Mouse (Mus musculus): Measurements from ENCODE around the gene Hspa8. TPM values are rescaled to one million over a fixed set of nuclear protein-coding genes. Genes with fewer than 3 reads are reported as not detected.
"Not testable (repeated sequence)": the region's sequence is repeated elsewhere in the genome, so short reads cannot be mapped to it uniquely, and the experiment has no call there.

Gene Hspa8
- 1,000 to 10,000 TPM; 2,045 to 2,355 TPM for total RNA-seq (2021)
- long read RNA-seq, experiment 1, transcript Hspa8-201 (9 exons, 2,394 nt), result major isoform, 1,781 of 1,875 reads
- long read RNA-seq, experiment 1, partial matches to known transcripts, result 65 of 1,875 reads
- long read RNA-seq, experiment 1, other reads (novel, unspliced or antisense), result 29 of 1,875 reads
- long read RNA-seq, experiment 2, transcript Hspa8-201 (9 exons, 2,394 nt), result major isoform, 2,384 of 2,545 reads
- long read RNA-seq, experiment 2, partial matches to known transcripts, result 120 of 2,545 reads
- long read RNA-seq, experiment 2, other reads (novel, unspliced or antisense), result 41 of 2,545 reads

GRCm38 (mm10) chr9:40800675-40801612 lies at the start of gene Hspa8:
Gene Hspa8 (plus strand): TSS chr9:40800984.
- peak; percentile 100 for DNase-seq (ENCODE audit: low spot score in 2 of 2)

- no peak for DNase-seq (ENCODE audit: low spot score in 2 of 2)
Measured at GRCm38 (mm10) chr9:40751749-40752148, 49.0 kb upstream of the Hspa8 start.

- peak; percentile 41 to 63 for DNase-seq (ENCODE audit: low spot score in 2 of 2)
Measured at GRCm38 (mm10) chr9:40756401-40756800, 44.4 kb upstream of the Hspa8 start.

GRCm38 (mm10) chr9:40757105-40757626 lies 43.6 kb upstream of the Hspa8 start:
- DNase-seq (ENCODE audit: low spot score in 2 of 2), result peak; percentile 49 to 53

- DNase-seq (ENCODE audit: low spot score in 2 of 2), result peak; percentile 70 to 84
Measured at GRCm38 (mm10) chr9:40757685-40758270, 43.0 kb upstream of the Hspa8 start.

GRCm38 (mm10) chr9:40762354-40762753 lies 38.4 kb upstream of the Hspa8 start:
- no peak for DNase-seq (ENCODE audit: low spot score in 2 of 2)

- DNase-seq (ENCODE audit: low spot score in 2 of 2), result no peak
Measured at GRCm38 (mm10) chr9:40764887-40765580, 35.8 kb upstream of the Hspa8 start.

- DNase-seq (ENCODE audit: low spot score in 2 of 2), result no peak
Measured at GRCm38 (mm10) chr9:40765581-40765940, 35.2 kb upstream of the Hspa8 start.

- DNase-seq (ENCODE audit: low spot score in 2 of 2), result no peak
Measured at GRCm38 (mm10) chr9:40766058-40766605, 34.7 kb upstream of the Hspa8 start.

GRCm38 (mm10) chr9:40767946-40768345 lies 32.8 kb upstream of the Hspa8 start:
- DNase-seq (ENCODE audit: low spot score in 2 of 2), result no peak

- no peak for DNase-seq (ENCODE audit: low spot score in 2 of 2)
Measured at GRCm38 (mm10) chr9:40772246-40772645, 28.5 kb upstream of the Hspa8 start.

GRCm38 (mm10) chr9:40773142-40773541 lies 27.6 kb upstream of the Hspa8 start:
- not testable (repeated sequence) for DNase-seq (ENCODE audit: low spot score in 2 of 2)

- no peak for DNase-seq (ENCODE audit: low spot score in 2 of 2)
Measured at GRCm38 (mm10) chr9:40773869-40774268, 26.9 kb upstream of the Hspa8 start.

- no peak for DNase-seq (ENCODE audit: low spot score in 2 of 2)
Measured at GRCm38 (mm10) chr9:40776044-40776443, 24.7 kb upstream of the Hspa8 start.

GRCm38 (mm10) chr9:40776459-40777248 lies 24.1 kb upstream of the Hspa8 start:
- no peak for DNase-seq (ENCODE audit: low spot score in 2 of 2)

- no peak for DNase-seq (ENCODE audit: low spot score in 2 of 2)
Measured at GRCm38 (mm10) chr9:40780111-40780510, 20.7 kb upstream of the Hspa8 start.

- DNase-seq (ENCODE audit: low spot score in 2 of 2), result no peak
Measured at GRCm38 (mm10) chr9:40780892-40781725, 19.7 kb upstream of the Hspa8 start.

GRCm38 (mm10) chr9:40781726-40782581 lies 18.8 kb upstream of the Hspa8 start:
- no peak for DNase-seq (ENCODE audit: low spot score in 2 of 2)

Data from layer of hippocampus, postnatal 14 days (tissue).